Mouse (Mus musculus): ENCODE measurements around the gene Mpi. TPM values are rescaled to one million over a fixed set of nuclear protein-coding genes. Genes with fewer than 3 reads are reported as not detected.

Mpi gene
- 89.6 TPM for polyA plus RNA-seq (2012; fragmentation: generic; extraction: Trizol)

DNA sequence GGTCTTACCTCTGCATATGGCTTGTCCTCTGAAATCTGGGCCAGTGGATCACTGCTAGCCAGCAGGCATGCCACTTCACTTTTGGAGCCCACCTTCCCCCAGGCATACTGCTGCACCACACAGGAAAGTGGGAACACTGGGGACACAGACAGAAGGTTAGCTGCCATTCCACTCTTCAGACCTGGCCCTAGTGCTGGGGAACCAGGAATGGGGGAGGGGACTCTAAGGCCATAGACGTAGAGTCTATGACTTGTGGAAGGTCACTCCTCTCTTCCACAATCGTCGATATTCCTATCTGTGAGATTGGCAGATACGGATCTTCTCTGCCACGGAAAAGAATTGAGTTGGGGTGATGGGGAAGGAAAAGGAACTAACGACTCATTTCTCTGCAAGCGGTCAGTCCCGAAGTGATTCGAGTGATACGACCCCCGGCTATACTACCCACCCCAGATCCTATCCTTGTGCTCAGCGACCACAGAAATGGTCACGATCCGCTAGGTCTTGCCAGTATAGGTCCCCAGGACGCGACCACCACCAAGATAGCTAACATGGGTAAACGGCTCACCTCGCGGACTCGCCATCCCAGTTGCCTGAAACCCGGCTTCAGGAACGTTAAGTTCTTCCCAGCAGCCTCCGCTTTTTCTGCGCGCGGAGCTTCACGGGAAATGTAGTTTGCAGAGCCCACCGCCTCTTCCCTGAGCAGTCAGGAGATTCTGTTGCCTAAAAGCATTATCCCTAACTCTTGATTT is at the start of gene Mpi:
TSS of gene Mpi (minus strand) at position 625 of the 749 bp plus-strand sequence.
- no peaks in the 10 kb centered on the region for H3K27me3 ChIP-seq (ENCODE audit: control insufficient read depth, insufficient read depth, insufficient read length)
- H3ac ChIP-seq (ENCODE audit: control insufficient read depth, insufficient read length), result peak within 1 kb of the TSS; percentile 88
- no peaks in the 10 kb centered on the region for H3K36me3 ChIP-seq (ENCODE audit: control insufficient read depth, insufficient read depth)
- TF ChIP-seq TCF12 (IDR thresholded peaks at IDR 0.05; ENCODE audit: insufficient read depth, poor library complexity, severe bottlenecking) (no peak), POLR2A (IDR thresholded peaks at IDR 0.05; ENCODE audit: insufficient read length, low read depth) (peak; percentile 85), USF1 (IDR thresholded peaks at IDR 0.05; ENCODE audit: low read depth) (no peak), POLR2AphosphoS2 (IDR thresholded peaks at IDR 0.05; ENCODE audit: insufficient read length, low read depth) (peak; percentile 85), REST (IDR thresholded peaks at IDR 0.05; ENCODE audit: insufficient read depth, insufficient read length) (no peak), MYOG (IDR thresholded peaks at IDR 0.05; ENCODE audit: control insufficient read depth in 1 of 3, insufficient read depth in 1 of 3, insufficient read length in 2 of 3, low read depth in 2 of 3) (no peak), TCF3 (IDR thresholded peaks at IDR 0.05; ENCODE audit: insufficient read length, low read depth) (no peak)
- peak within 1 kb of the TSS; percentile 84 for H3K4me2 ChIP-seq (ENCODE audit: low read depth)
- H3K79me2 ChIP-seq (ENCODE audit: control insufficient read depth, insufficient read depth), result peaks cover 5% of the 10 kb centered on the region
- peak within 1 kb of the TSS; percentile 60 for H3K4me3 ChIP-seq

GRCm38 (mm10) chr9:57602098-57602497 is 49.5 kb upstream of the Mpi start:
- TF ChIP-seq E2F4 (IDR thresholded peaks at IDR 0.05; ENCODE audit: insufficient read depth), result no peak
- TF ChIP-seq USF1 (IDR thresholded peaks at IDR 0.05; ENCODE audit: low read depth), result peak; percentile 51
- Histone ChIP-seq H3K36me3 (ENCODE audit: control insufficient read depth, insufficient read depth) (no peaks in the 10 kb centered on the region), H3K27me3 (ENCODE audit: control insufficient read depth, insufficient read depth, insufficient read length) (no peaks in the 10 kb centered on the region), H3K79me2 (ENCODE audit: control insufficient read depth, insufficient read depth) (no peaks in the 10 kb centered on the region), H3K4me3 (peak overlapping the region; percentile 5), H3ac (ENCODE audit: control insufficient read depth, insufficient read length) (no peak overlapping the region), H3K4me2 (ENCODE audit: low read depth) (peak overlapping the region; percentile 63)

- H3K79me2 ChIP-seq (ENCODE audit: control insufficient read depth, insufficient read depth), result no peaks in the 10 kb centered on the region
- TF ChIP-seq TCF3 (IDR thresholded peaks at IDR 0.05; ENCODE audit: insufficient read length, low read depth) (peak; percentile 95), REST (IDR thresholded peaks at IDR 0.05; ENCODE audit: insufficient read depth, insufficient read length) (no peak), MYOD1 (IDR thresholded peaks at IDR 0.05; ENCODE audit: control insufficient read depth in 1 of 3, insufficient read length in 2 of 3, low read depth in 2 of 3) (peak; percentile 97 to 100 (median 99)), POLR2AphosphoS2 (IDR thresholded peaks at IDR 0.05; ENCODE audit: insufficient read length, low read depth) (no peak), USF1 (IDR thresholded peaks at IDR 0.05; ENCODE audit: low read depth) (no peak), SRF (IDR thresholded peaks at IDR 0.05; ENCODE audit: control insufficient read depth, insufficient read length, low read depth) (peak; percentile 51), E2F4 (IDR thresholded peaks at IDR 0.05; ENCODE audit: insufficient read depth) (no peak), POLR2A (IDR thresholded peaks at IDR 0.05; ENCODE audit: insufficient read length, low read depth) (no peak), MYOG (IDR thresholded peaks at IDR 0.05; ENCODE audit: control insufficient read depth in 1 of 3, insufficient read depth in 1 of 3, insufficient read length in 2 of 3, low read depth in 2 of 3) (peak; percentile 99 to 100 (median 99)), TCF12 (IDR thresholded peaks at IDR 0.05; ENCODE audit: insufficient read depth, poor library complexity, severe bottlenecking) (peak; percentile 95), MAX (IDR thresholded peaks at IDR 0.05; ENCODE audit: low read depth) (no peak), CEBPB (IDR thresholded peaks at IDR 0.05; ENCODE audit: insufficient read depth, poor library complexity, severe bottlenecking) (no peak)
- peak overlapping the region; percentile 5 for H3K4me3 ChIP-seq
- H3ac ChIP-seq (ENCODE audit: control insufficient read depth, insufficient read length), result no peak overlapping the region
- peak overlapping the region; percentile 64 for H3K4me2 ChIP-seq (ENCODE audit: low read depth)
- H3K27me3 ChIP-seq (ENCODE audit: control insufficient read depth, insufficient read depth, insufficient read length), result no peaks in the 10 kb centered on the region
- H3K36me3 ChIP-seq (ENCODE audit: control insufficient read depth, insufficient read depth), result peaks cover 5% of the 10 kb centered on the region
Observed at GRCm38 (mm10) chr9:57601353-57601706, 48.8 kb upstream of the Mpi start.

GRCm38 (mm10) chr9:57600620-57601352 is 48.2 kb upstream of the Mpi start:
- H3K36me3 ChIP-seq (ENCODE audit: control insufficient read depth, insufficient read depth), result peaks cover 11% of the 10 kb centered on the region
- TF ChIP-seq MYOD1 (IDR thresholded peaks at IDR 0.05; ENCODE audit: control insufficient read depth in 1 of 3, insufficient read length in 2 of 3, low read depth in 2 of 3) (peak in 2 of 3 experiments; percentile 71 to 84), POLR2AphosphoS2 (IDR thresholded peaks at IDR 0.05; ENCODE audit: insufficient read length, low read depth) (peak; percentile 22), TCF3 (IDR thresholded peaks at IDR 0.05; ENCODE audit: insufficient read length, low read depth) (peak; percentile 48), CEBPB (IDR thresholded peaks at IDR 0.05; ENCODE audit: insufficient read depth, poor library complexity, severe bottlenecking) (no peak), MYOG (IDR thresholded peaks at IDR 0.05; ENCODE audit: control insufficient read depth in 1 of 3, insufficient read depth in 1 of 3, insufficient read length in 2 of 3, low read depth in 2 of 3) (peak; percentile 22 to 95 (median 75)), TCF12 (IDR thresholded peaks at IDR 0.05; ENCODE audit: insufficient read depth, poor library complexity, severe bottlenecking) (peak; percentile 59), E2F4 (IDR thresholded peaks at IDR 0.05; ENCODE audit: insufficient read depth) (no peak), POLR2A (IDR thresholded peaks at IDR 0.05; ENCODE audit: insufficient read length, low read depth) (peak; percentile 32), SRF (IDR thresholded peaks at IDR 0.05; ENCODE audit: control insufficient read depth, insufficient read length, low read depth) (no peak), MAX (IDR thresholded peaks at IDR 0.05; ENCODE audit: low read depth) (no peak), USF1 (IDR thresholded peaks at IDR 0.05; ENCODE audit: low read depth) (no peak), REST (IDR thresholded peaks at IDR 0.05; ENCODE audit: insufficient read depth, insufficient read length) (no peak)
- no peak overlapping the region for H3K4me3 ChIP-seq
- no peaks in the 10 kb centered on the region for H3K79me2 ChIP-seq (ENCODE audit: control insufficient read depth, insufficient read depth)
- no peaks in the 10 kb centered on the region for H3K27me3 ChIP-seq (ENCODE audit: control insufficient read depth, insufficient read depth, insufficient read length)
- peak overlapping the region; percentile 64 for H3K4me2 ChIP-seq (ENCODE audit: low read depth)
- no peak overlapping the region for H3ac ChIP-seq (ENCODE audit: control insufficient read depth, insufficient read length)

Data from myocyte (in vitro differentiated cells).